Mouse (Mus musculus): ENCODE results near the gene Nlrx1. TPM values are rescaled to one million over a fixed set of nuclear protein-coding genes. Genes with fewer than 3 reads are reported as not detected.
A peak's percentile ranks its signal among the peaks of the same experiment; 100 is the strongest.

Gene Nlrx1
- polyA plus RNA-seq, 1 experiment from 2014 or later, result 1.9 TPM

GRCm38 (mm10) chr9:44256213-44256612 is 12.2 kb downstream of the Nlrx1 start:
- Histone ChIP-seq H3K4me3 (ENCODE audit: low read depth, low read length) (no peak overlapping the region), H3K9ac (ENCODE audit: low read length) (no peak overlapping the region), H3K4me1 (ENCODE audit: control insufficient read depth, insufficient read depth, low read length) (peaks cover 17% of the 10 kb centered on the region), H3K4me2 (no peak overlapping the region), H3K36me3 (ENCODE audit: control insufficient read depth, insufficient read depth, low read length) (no peaks in the 10 kb centered on the region), H3K27ac (ENCODE audit: low read depth, low read length) (no peak overlapping the region), H3K9me3 (ENCODE audit: control insufficient read depth, low read length) (no peaks in the 10 kb centered on the region), H3K27me3 (ENCODE audit: control insufficient read depth, insufficient read depth, low read length) (no peaks in the 10 kb centered on the region)
- WGBS, result 90% methylated on average over 8 of the region's 8 CpGs
- DNase-seq (ENCODE audit: low spot score, missing footprints) (no peak), ATAC-seq (ENCODE audit: low FRiP score) (no peak)

- H3K27me3 ChIP-seq (ENCODE audit: control insufficient read depth, insufficient read depth, low read length), result no peaks in the 10 kb centered on the region
- H3K36me3 ChIP-seq (ENCODE audit: control insufficient read depth, insufficient read depth, low read length), result no peaks in the 10 kb centered on the region
- H3K9ac ChIP-seq (ENCODE audit: low read length), result no peak overlapping the region
- H3K4me3 ChIP-seq (ENCODE audit: low read depth, low read length), result no peak overlapping the region
- H3K27ac ChIP-seq (ENCODE audit: low read depth, low read length), result no peak overlapping the region
- ATAC-seq (ENCODE audit: low FRiP score) (no peak), DNase-seq (ENCODE audit: low spot score, missing footprints) (no peak)
- H3K9me3 ChIP-seq (ENCODE audit: control insufficient read depth, low read length), result no peaks in the 10 kb centered on the region
- no peak overlapping the region for H3K4me2 ChIP-seq
- H3K4me1 ChIP-seq (ENCODE audit: control insufficient read depth, insufficient read depth, low read length), result peaks cover 17% of the 10 kb centered on the region
- WGBS, result 50% methylated on average over 6 of the region's 6 CpGs
Observed at GRCm38 (mm10) chr9:44255136-44255521, 13.3 kb downstream of the Nlrx1 start.

GRCm38 (mm10) chr9:44254508-44255135 is 13.8 kb downstream of the Nlrx1 start:
- no peak overlapping the region for H3K9ac ChIP-seq (ENCODE audit: low read length)
- 4% methylated on average over 5 of the region's 5 CpGs for WGBS

GRCm38 (mm10) chr9:44253441-44253840 is 15.0 kb downstream of the Nlrx1 start:
- Histone ChIP-seq H3K36me3 (ENCODE audit: control insufficient read depth, insufficient read depth, low read length) (no peaks in the 10 kb centered on the region), H3K4me1 (ENCODE audit: control insufficient read depth, insufficient read depth, low read length) (peaks cover 20% of the 10 kb centered on the region), H3K9ac (ENCODE audit: low read length) (no peak overlapping the region), H3K4me2 (no peak overlapping the region), H3K9me3 (ENCODE audit: control insufficient read depth, low read length) (no peaks in the 10 kb centered on the region), H3K4me3 (ENCODE audit: low read depth, low read length) (no peak overlapping the region), H3K27ac (ENCODE audit: low read depth, low read length) (no peak overlapping the region), H3K27me3 (ENCODE audit: control insufficient read depth, insufficient read depth, low read length) (no peaks in the 10 kb centered on the region; the same call in 1 of the 2 replicates)
- DNase-seq (ENCODE audit: low spot score, missing footprints), result no peak
- WGBS, result 77% methylated on average over 6 of the region's 6 CpGs
- no peak for ATAC-seq (ENCODE audit: low FRiP score)

More at GRCm38 (mm10) chr9:44254508-44255135, 13.8 kb downstream of the Nlrx1 start:
- H3K36me3 ChIP-seq (ENCODE audit: control insufficient read depth, insufficient read depth, low read length), result no peaks in the 10 kb centered on the region
- peaks cover 18% of the 10 kb centered on the region for H3K4me1 ChIP-seq (ENCODE audit: control insufficient read depth, insufficient read depth, low read length)
- no peaks in the 10 kb centered on the region for H3K9me3 ChIP-seq (ENCODE audit: control insufficient read depth, low read length)
- H3K4me2 ChIP-seq, result no peak overlapping the region
- no peaks in the 10 kb centered on the region; the same call in 1 of the 2 replicates for H3K27me3 ChIP-seq (ENCODE audit: control insufficient read depth, insufficient read depth, low read length)
- H3K4me3 ChIP-seq (ENCODE audit: low read depth, low read length), result no peak overlapping the region
- 0 out of 2 replicates have a peak overlapping the region, but pooled peaks have one; percentile 11 for H3K27ac ChIP-seq (ENCODE audit: low read depth, low read length)
- DNase-seq (ENCODE audit: low spot score, missing footprints) (peak; percentile 90), ATAC-seq (ENCODE audit: low FRiP score) (peak; percentile 48; the same call in 1 of the 2 replicates)

DNA sequence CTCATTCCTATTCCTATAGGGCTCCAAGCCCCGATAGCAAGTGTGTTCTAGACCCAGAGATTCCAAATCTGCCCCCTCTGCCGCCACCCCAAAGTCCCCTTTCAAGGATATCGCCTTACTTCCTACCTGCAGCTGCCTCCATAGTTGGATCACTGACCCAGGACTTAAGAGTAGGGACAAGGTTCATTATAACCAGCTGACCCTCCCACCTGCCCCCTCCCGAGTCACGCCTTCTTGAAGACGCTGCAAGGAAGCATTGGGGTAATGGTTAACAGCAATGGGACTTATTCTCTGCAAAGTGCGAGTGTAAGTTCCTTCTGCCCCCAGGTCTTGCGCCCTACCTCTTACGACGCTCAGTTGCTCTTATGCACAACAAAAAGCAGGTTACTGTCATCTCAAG is 17.1 kb downstream of the Nlrx1 start, which contains the start of gene Pdzd3:
Gene Pdzd3 (minus strand): TSS at position 158 of the 400 bp plus-strand sequence.
- H3K27me3 ChIP-seq (ENCODE audit: control insufficient read depth, insufficient read depth, low read length), result no peaks in the 10 kb centered on the region; the same call in 1 of the 2 replicates
- H3K4me2 ChIP-seq, result no peak within 1 kb of the TSS
- H3K4me1 ChIP-seq (ENCODE audit: control insufficient read depth, insufficient read depth, low read length), result peaks cover 20% of the 10 kb centered on the region
- WGBS, result 81% methylated on average over 10 of the region's 10 CpGs
- no peak within 1 kb of the TSS for H3K27ac ChIP-seq (ENCODE audit: low read depth, low read length)
- H3K9me3 ChIP-seq (ENCODE audit: control insufficient read depth, low read length), result no peaks in the 10 kb centered on the region
- ATAC-seq (ENCODE audit: low FRiP score) (no peak), DNase-seq (ENCODE audit: low spot score, missing footprints) (no peak)
- H3K9ac ChIP-seq (ENCODE audit: low read length), result no peak within 1 kb of the TSS
- H3K36me3 ChIP-seq (ENCODE audit: control insufficient read depth, insufficient read depth, low read length), result no peaks in the 10 kb centered on the region
- no peak within 1 kb of the TSS for H3K4me3 ChIP-seq (ENCODE audit: low read depth, low read length)

DNA sequence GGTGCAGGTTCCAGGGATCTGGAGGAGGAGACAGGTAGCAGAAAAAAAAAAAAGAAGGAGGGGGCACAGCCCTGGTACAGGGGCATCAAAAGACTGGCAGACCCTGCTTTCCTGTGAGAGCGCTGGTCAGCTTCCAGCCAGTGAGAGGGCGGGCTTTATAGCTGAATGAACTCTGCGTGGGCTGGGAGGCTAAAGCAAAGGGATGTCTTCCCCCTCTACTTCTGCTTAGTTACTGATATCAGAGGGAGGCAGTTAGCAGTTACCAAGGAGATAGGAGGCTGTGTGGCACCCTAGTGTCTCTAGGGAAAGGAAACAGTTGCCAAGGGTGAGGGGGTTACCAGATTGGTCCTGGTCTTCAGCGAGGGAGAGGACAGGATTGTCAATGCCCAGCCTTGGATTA is 18.0 kb downstream of the Nlrx1 start:
- Histone ChIP-seq H3K4me1 (ENCODE audit: control insufficient read depth, insufficient read depth, low read length) (peaks cover 18% of the 10 kb centered on the region), H3K9ac (ENCODE audit: low read length) (no peak overlapping the region), H3K27me3 (ENCODE audit: control insufficient read depth, insufficient read depth, low read length) (no peaks in the 10 kb centered on the region; the same call in 1 of the 2 replicates), H3K9me3 (ENCODE audit: control insufficient read depth, low read length) (no peaks in the 10 kb centered on the region), H3K4me3 (ENCODE audit: low read depth, low read length) (no peak overlapping the region), H3K27ac (ENCODE audit: low read depth, low read length) (no peak overlapping the region), H3K4me2 (no peak overlapping the region), H3K36me3 (ENCODE audit: control insufficient read depth, insufficient read depth, low read length) (no peaks in the 10 kb centered on the region)
- WGBS, result 46% methylated on average over 4 of the region's 4 CpGs
- DNase-seq (ENCODE audit: low spot score, missing footprints), result no peak
- no peak for ATAC-seq (ENCODE audit: low FRiP score)

DNA sequence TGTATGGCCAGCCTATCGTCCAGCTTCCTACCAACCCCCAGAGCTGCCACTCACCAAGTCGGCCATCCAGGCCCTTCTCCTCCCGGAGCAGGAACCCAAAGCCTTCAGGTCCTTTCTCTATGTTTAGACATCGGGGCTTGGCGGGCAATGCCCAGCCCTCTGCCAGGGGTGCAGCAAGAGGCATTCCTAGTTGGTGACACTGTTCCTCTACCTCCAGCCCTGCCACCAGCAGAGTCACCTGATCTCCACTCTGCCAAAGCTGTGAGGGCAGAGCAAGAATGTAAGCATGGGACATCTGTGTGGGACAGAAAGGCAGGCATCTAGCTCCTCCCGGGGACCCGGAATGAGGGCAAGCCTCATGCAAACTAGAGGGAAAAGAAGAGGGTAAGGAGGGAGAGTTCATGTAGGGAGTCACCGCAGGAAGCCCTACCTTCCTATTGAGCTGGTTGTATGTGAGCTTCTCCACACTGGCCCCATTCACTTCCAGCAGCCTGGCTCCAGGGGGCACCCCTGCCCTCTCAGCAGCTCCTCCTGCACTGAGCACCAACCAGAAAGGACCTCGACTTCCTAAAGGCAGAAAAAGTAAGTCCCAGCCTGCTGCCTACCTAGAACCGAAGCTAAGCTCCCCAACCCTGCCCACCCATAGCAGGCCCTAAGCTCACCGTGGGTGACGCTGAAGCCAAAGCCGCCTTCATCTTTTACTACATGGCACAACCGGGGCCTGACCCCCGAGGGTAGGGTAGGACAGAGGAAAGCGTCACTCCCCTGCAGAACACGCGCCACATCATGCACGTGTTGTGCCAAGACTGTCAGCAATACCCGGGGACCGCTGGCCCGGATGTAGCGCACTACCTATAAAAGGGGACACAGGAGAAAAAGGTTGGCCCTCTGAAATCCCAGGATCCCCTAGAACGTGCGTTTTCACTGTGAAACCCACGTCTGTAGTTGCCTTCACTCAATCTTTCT is 18.9 kb downstream of the Nlrx1 start:
- Histone ChIP-seq H3K36me3 (ENCODE audit: control insufficient read depth, insufficient read depth, low read length) (no peaks in the 10 kb centered on the region), H3K4me3 (ENCODE audit: low read depth, low read length) (no peak overlapping the region), H3K4me2 (0 out of 2 replicates have a peak overlapping the region, but pooled peaks have one; percentile 12), H3K9ac (ENCODE audit: low read length) (no peak overlapping the region), H3K27me3 (ENCODE audit: control insufficient read depth, insufficient read depth, low read length) (no peaks in the 10 kb centered on the region; the same call in 1 of the 2 replicates), H3K27ac (ENCODE audit: low read depth, low read length) (no peak overlapping the region), H3K4me1 (ENCODE audit: control insufficient read depth, insufficient read depth, low read length) (peaks cover 10% of the 10 kb centered on the region), H3K9me3 (ENCODE audit: control insufficient read depth, low read length) (no peaks in the 10 kb centered on the region)
- ATAC-seq (ENCODE audit: low FRiP score) (0 out of 2 replicates have a peak, but pooled peaks have one; percentile 64), DNase-seq (ENCODE audit: low spot score, missing footprints) (peak; percentile 92)
- 46% methylated on average over 26 of the region's 26 CpGs for WGBS

DNA sequence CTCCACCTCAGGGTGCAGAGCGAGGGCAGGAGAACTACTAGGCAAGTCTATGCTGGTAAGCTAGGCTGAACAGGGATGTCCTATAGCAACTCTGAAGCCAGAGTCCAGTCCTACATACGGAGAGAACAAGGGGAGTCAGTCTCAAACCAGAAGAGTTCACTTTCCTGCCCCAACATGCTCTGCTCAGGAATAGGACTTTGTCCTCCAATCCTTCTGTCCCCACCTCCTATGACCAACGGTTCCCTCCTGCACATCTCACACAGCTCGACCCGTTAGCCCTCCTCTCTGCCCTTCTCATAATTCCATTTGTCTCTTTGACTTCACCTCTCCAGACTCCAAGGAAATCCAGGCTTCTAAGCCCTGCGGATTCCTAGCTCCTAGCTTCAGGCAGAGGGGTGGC is 20.5 kb downstream of the Nlrx1 start:
- no peak overlapping the region for H3K9ac ChIP-seq (ENCODE audit: low read length)
- H3K4me3 ChIP-seq (ENCODE audit: low read depth, low read length), result no peak overlapping the region
- H3K27me3 ChIP-seq (ENCODE audit: control insufficient read depth, insufficient read depth, low read length), result no peaks in the 10 kb centered on the region; the same call in 1 of the 2 replicates
- WGBS, result 87% methylated on average over 6 of the region's 6 CpGs
- H3K4me2 ChIP-seq, result no peak overlapping the region
- H3K36me3 ChIP-seq (ENCODE audit: control insufficient read depth, insufficient read depth, low read length), result no peaks in the 10 kb centered on the region
- H3K9me3 ChIP-seq (ENCODE audit: control insufficient read depth, low read length), result no peaks in the 10 kb centered on the region
- ATAC-seq (ENCODE audit: low FRiP score) (no peak), DNase-seq (ENCODE audit: low spot score, missing footprints) (no peak)
- H3K27ac ChIP-seq (ENCODE audit: low read depth, low read length), result no peak overlapping the region
- peaks cover 3% of the 10 kb centered on the region; the same call in 1 of the 2 replicates for H3K4me1 ChIP-seq (ENCODE audit: control insufficient read depth, insufficient read depth, low read length)

DNA sequence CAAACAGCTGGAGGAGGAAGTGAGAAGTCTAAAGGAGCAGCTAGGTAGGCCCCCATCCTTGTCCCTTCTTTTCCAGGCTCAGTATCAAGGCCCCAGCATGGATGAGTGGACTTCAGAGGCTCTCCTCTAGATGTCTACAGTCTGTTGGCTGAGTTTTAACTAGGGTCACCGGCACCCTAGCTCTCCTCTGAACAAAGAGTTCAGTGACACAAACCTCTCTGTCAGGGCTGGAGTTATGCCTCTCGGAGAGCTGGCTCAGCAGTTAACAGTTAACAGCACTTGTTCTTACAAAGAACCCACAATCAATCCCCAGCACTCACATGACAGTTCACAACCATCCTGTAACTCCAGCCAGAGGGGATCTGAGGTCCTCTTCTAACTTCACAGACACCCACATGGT is 24.8 kb downstream of the Nlrx1 start:
- no peak overlapping the region for H3K27ac ChIP-seq (ENCODE audit: low read depth, low read length)
- ATAC-seq (ENCODE audit: low FRiP score) (no peak), DNase-seq (ENCODE audit: low spot score, missing footprints) (no peak)
- H3K27me3 ChIP-seq (ENCODE audit: control insufficient read depth, insufficient read depth, low read length), result no peaks in the 10 kb centered on the region
- H3K4me3 ChIP-seq (ENCODE audit: low read depth, low read length), result no peak overlapping the region
- 73% methylated on average over 2 of the region's 2 CpGs for WGBS
- no peaks in the 10 kb centered on the region for H3K4me1 ChIP-seq (ENCODE audit: control insufficient read depth, insufficient read depth, low read length)
- H3K36me3 ChIP-seq (ENCODE audit: control insufficient read depth, insufficient read depth, low read length), result no peaks in the 10 kb centered on the region
- H3K9ac ChIP-seq (ENCODE audit: low read length), result no peak overlapping the region
- H3K9me3 ChIP-seq (ENCODE audit: control insufficient read depth, low read length), result no peaks in the 10 kb centered on the region
- no peak overlapping the region for H3K4me2 ChIP-seq
